ENCODE assay signal across 1 mouse cellular context in the genomic region with DNA sequence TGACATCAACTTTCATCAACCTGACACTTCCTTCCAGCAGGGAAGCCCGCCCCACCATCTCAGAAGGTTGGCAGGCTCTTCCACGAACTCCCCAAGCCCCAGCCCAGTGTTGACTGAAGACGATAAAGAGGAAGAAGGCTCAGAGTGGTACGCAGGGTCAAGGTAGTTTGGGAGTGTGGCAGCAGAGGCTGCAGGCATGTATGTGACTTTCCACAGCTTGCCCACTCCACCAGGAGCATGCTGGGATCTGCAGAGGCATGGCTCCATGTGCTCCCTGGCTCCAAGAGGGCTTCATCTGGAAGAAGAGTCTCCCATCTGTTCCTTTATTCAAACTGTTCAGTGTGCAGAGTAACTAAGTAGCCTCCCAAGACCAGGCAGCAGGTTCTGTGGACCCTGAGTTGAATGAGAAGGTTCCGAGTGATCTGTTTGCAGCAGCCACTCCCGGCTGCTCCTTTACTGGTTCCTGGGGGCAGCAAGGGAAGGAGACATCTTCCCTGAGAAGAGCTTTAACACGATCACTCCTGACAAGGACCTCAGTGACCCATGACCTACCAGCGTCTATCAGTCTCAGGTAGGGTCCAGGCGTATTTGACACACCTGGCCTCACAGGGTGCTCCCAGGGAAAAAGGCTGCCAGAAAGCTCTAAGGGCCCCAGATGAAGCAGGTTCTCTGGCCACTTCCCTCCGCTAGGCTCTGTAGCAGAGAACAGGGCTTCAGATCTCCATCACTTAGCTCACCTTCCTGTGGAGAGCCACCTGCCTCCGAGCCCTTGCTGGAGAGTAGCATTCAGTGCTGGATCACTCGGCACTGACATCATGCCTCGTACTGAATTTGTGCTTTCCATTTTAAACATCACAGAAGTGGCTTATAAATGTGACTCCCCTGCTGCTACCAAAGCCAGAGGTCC.
TF ChIP-seq lines count a peak whose summit lies in the region.

No protein-coding gene starts in this region.

TF ChIP-seq in MEL, 35 proteins besides CTCF, POLR2A, EP300 and RAD21:
- TF ChIP-seq MEF2A (IDR thresholded peaks at IDR 0.05; ENCODE audit: extremely low read depth, insufficient replicate concordance, low read depth, low read length, poor library complexity, severe bottlenecking), result no peak
- 0 out of 2 replicates have a peak, but pooled peaks have one; percentile 46 for TF ChIP-seq TBP (IDR thresholded peaks at IDR 0.05; ENCODE audit: low read depth, low read length)
